Mouse (Mus musculus): ENCODE results near the gene Nwd2. TPM values are rescaled to one million over a fixed set of nuclear protein-coding genes. Genes with fewer than 3 reads are reported as not detected.

Gene Nwd2
- polyA plus RNA-seq, 1 experiment: not detected

- H3K4me1 ChIP-seq (ENCODE audit: control insufficient read depth, insufficient read depth, low read length): peaks cover 2% of the 10 kb centered on the region
- no peak overlapping the region for H3K27ac ChIP-seq (ENCODE audit: control insufficient read depth, insufficient read depth, low read depth, low read length, poor library complexity)
- TF ChIP-seq POLR2A (IDR thresholded peaks at IDR 0.05; ENCODE audit: borderline replicate concordance, control insufficient read depth, low read depth, low read length) (no peak), CTCF (IDR thresholded peaks at IDR 0.05; ENCODE audit: control insufficient read depth, insufficient read depth, low read length) (no peak)
- WGBS: 82% methylated on average over 2 of the region's 2 CpGs
- no peak overlapping the region for H3K4me3 ChIP-seq (replicated peaks; ENCODE audit: control insufficient read depth, low read depth, low read length)
These were observed 188.9 kb downstream of the Nwd2 start for GRCm38 (mm10) chr5:63837851-63838250.

- peaks cover 2% of the 10 kb centered on the region for H3K4me1 ChIP-seq (ENCODE audit: control insufficient read depth, insufficient read depth, low read length)
- H3K4me3 ChIP-seq (replicated peaks; ENCODE audit: control insufficient read depth, low read depth, low read length): no peak overlapping the region
- no peak for TF ChIP-seq CTCF (IDR thresholded peaks at IDR 0.05; ENCODE audit: control insufficient read depth, insufficient read depth, low read length)
- no peak for TF ChIP-seq POLR2A (IDR thresholded peaks at IDR 0.05; ENCODE audit: borderline replicate concordance, control insufficient read depth, low read depth, low read length)
- WGBS: 81% methylated on average over 12 of the region's 12 CpGs
- no peak overlapping the region for H3K27ac ChIP-seq (ENCODE audit: control insufficient read depth, insufficient read depth, low read depth, low read length, poor library complexity)
These were observed 191.0 kb downstream of the Nwd2 start for GRCm38 (mm10) chr5:63839801-63840416.

GRCm38 (mm10) chr5:63847080-63847479 is 198.2 kb downstream of the Nwd2 start:
- 88% methylated on average over 8 of the region's 8 CpGs for WGBS
- Histone ChIP-seq H3K4me3 (replicated peaks; ENCODE audit: control insufficient read depth, low read depth, low read length) (no peak overlapping the region), H3K27ac (ENCODE audit: control insufficient read depth, insufficient read depth, low read depth, low read length, poor library complexity) (no peak overlapping the region), H3K4me1 (ENCODE audit: control insufficient read depth, insufficient read depth, low read length) (no peaks in the 10 kb centered on the region)
- TF ChIP-seq POLR2A (IDR thresholded peaks at IDR 0.05; ENCODE audit: borderline replicate concordance, control insufficient read depth, low read depth, low read length): no peak
- TF ChIP-seq CTCF (IDR thresholded peaks at IDR 0.05; ENCODE audit: control insufficient read depth, insufficient read depth, low read length): no peak

GRCm38 (mm10) chr5:63847541-63848226 is 198.8 kb downstream of the Nwd2 start:
- WGBS: 89% methylated on average over 13 of the region's 13 CpGs
- H3K27ac ChIP-seq (ENCODE audit: control insufficient read depth, insufficient read depth, low read depth, low read length, poor library complexity): no peak overlapping the region
- TF ChIP-seq POLR2A (IDR thresholded peaks at IDR 0.05; ENCODE audit: borderline replicate concordance, control insufficient read depth, low read depth, low read length) (no peak), CTCF (IDR thresholded peaks at IDR 0.05; ENCODE audit: control insufficient read depth, insufficient read depth, low read length) (no peak)
- no peaks in the 10 kb centered on the region for H3K4me1 ChIP-seq (ENCODE audit: control insufficient read depth, insufficient read depth, low read length)
- H3K4me3 ChIP-seq (replicated peaks; ENCODE audit: control insufficient read depth, low read depth, low read length): no peak overlapping the region

- H3K4me3 ChIP-seq (replicated peaks; ENCODE audit: control insufficient read depth, low read depth, low read length): no peak overlapping the region
- TF ChIP-seq CTCF (IDR thresholded peaks at IDR 0.05; ENCODE audit: control insufficient read depth, insufficient read depth, low read length) (no peak), POLR2A (IDR thresholded peaks at IDR 0.05; ENCODE audit: borderline replicate concordance, control insufficient read depth, low read depth, low read length) (no peak)
- WGBS: 29% methylated on average over 8 of the region's 8 CpGs
- no peaks in the 10 kb centered on the region; the same call in 1 of the 2 replicates for H3K4me1 ChIP-seq (ENCODE audit: control insufficient read depth, insufficient read depth, low read length)
- no peak overlapping the region for H3K27ac ChIP-seq (ENCODE audit: control insufficient read depth, insufficient read depth, low read depth, low read length, poor library complexity)
These were observed 210.0 kb downstream of the Nwd2 start for GRCm38 (mm10) chr5:63858901-63859300.

Other genes starting within 250 kb of the Nwd2 start
- 2.2 TPM in 1 of 2 replicates, not detected in the other for gene 0610040J01Rik, start 163.3 kb downstream of the Nwd2 start, polyA plus RNA-seq (2011; ENCODE audit: insufficient read depth, insufficient read length, low replicate concordance, missing spikeins)

Data from bone marrow, adult 2 months (tissue).